Mouse (Mus musculus): Measurements from ENCODE around the gene Syce2. TPM values are rescaled to one million over a fixed set of nuclear protein-coding genes. Genes with fewer than 3 reads are reported as not detected.

Syce2 gene
- polyA plus RNA-seq, 1 experiment: 63.0 TPM

- peaks cover 63% of the 10 kb centered on the region for H3K36me3 ChIP-seq (replicated peaks; ENCODE audit: low read length)
- H3K27me3 ChIP-seq (replicated peaks): no peaks in the 10 kb centered on the region
- H3K4me3 ChIP-seq (replicated peaks): no peak overlapping the region
- H3K4me1 ChIP-seq: peaks cover 48% of the 10 kb centered on the region
- TF ChIP-seq FLI1 (IDR thresholded peaks at IDR 0.05; ENCODE audit: low read length) (no peak), GATA1 (IDR thresholded peaks at IDR 0.05; ENCODE audit: borderline replicate concordance, low read length) (no peak)
- no peaks in the 10 kb centered on the region for H3K9me3 ChIP-seq
Measured at GRCm38 (mm10) chr8:84834002-84834865, 37.7 kb upstream of the Syce2 start.

- H3K27me3 ChIP-seq (replicated peaks): no peaks in the 10 kb centered on the region
- no peak overlapping the region for H3K4me3 ChIP-seq (replicated peaks)
- peaks cover 53% of the 10 kb centered on the region for H3K4me1 ChIP-seq
- H3K36me3 ChIP-seq (replicated peaks; ENCODE audit: low read length): peaks cover 61% of the 10 kb centered on the region
- no peaks in the 10 kb centered on the region for H3K9me3 ChIP-seq
- no peak for TF ChIP-seq FLI1 (IDR thresholded peaks at IDR 0.05; ENCODE audit: low read length)
- no peak for TF ChIP-seq GATA1 (IDR thresholded peaks at IDR 0.05; ENCODE audit: borderline replicate concordance, low read length)
Measured at GRCm38 (mm10) chr8:84834866-84835855, 36.8 kb upstream of the Syce2 start.

- H3K36me3 ChIP-seq (replicated peaks; ENCODE audit: low read length): peaks cover 74% of the 10 kb centered on the region
- no peaks in the 10 kb centered on the region for H3K9me3 ChIP-seq
- H3K4me1 ChIP-seq: peaks cover 62% of the 10 kb centered on the region
- TF ChIP-seq GATA1 (IDR thresholded peaks at IDR 0.05; ENCODE audit: borderline replicate concordance, low read length) (no peak), FLI1 (IDR thresholded peaks at IDR 0.05; ENCODE audit: low read length) (no peak)
- H3K27me3 ChIP-seq (replicated peaks): no peaks in the 10 kb centered on the region
- H3K4me3 ChIP-seq (replicated peaks): no peak overlapping the region
Measured at GRCm38 (mm10) chr8:84837149-84837911, 34.6 kb upstream of the Syce2 start.

- H3K9me3 ChIP-seq: no peaks in the 10 kb centered on the region
- TF ChIP-seq GATA1 (IDR thresholded peaks at IDR 0.05; ENCODE audit: borderline replicate concordance, low read length) (no peak), FLI1 (IDR thresholded peaks at IDR 0.05; ENCODE audit: low read length) (no peak)
- peaks cover 80% of the 10 kb centered on the region for H3K36me3 ChIP-seq (replicated peaks; ENCODE audit: low read length)
- H3K27me3 ChIP-seq (replicated peaks): no peaks in the 10 kb centered on the region
- H3K4me1 ChIP-seq: peaks cover 62% of the 10 kb centered on the region
- no peak overlapping the region for H3K4me3 ChIP-seq (replicated peaks)
Measured at GRCm38 (mm10) chr8:84837912-84838470, 33.9 kb upstream of the Syce2 start.

GRCm38 (mm10) chr8:84838513-84838912 lies 33.4 kb upstream of the Syce2 start:
- Histone ChIP-seq H3K4me1 (peaks cover 62% of the 10 kb centered on the region), H3K9me3 (no peaks in the 10 kb centered on the region), H3K36me3 (replicated peaks; ENCODE audit: low read length) (peaks cover 82% of the 10 kb centered on the region), H3K27me3 (replicated peaks) (no peaks in the 10 kb centered on the region), H3K4me3 (replicated peaks) (no peak overlapping the region)
- TF ChIP-seq GATA1 (IDR thresholded peaks at IDR 0.05; ENCODE audit: borderline replicate concordance, low read length) (no peak), FLI1 (IDR thresholded peaks at IDR 0.05; ENCODE audit: low read length) (no peak)

- H3K4me3 ChIP-seq (replicated peaks): peak overlapping the region; percentile 97
- peaks cover 63% of the 10 kb centered on the region for H3K4me1 ChIP-seq
- H3K27me3 ChIP-seq (replicated peaks): no peaks in the 10 kb centered on the region
- H3K36me3 ChIP-seq (replicated peaks; ENCODE audit: low read length): peaks cover 82% of the 10 kb centered on the region
- no peaks in the 10 kb centered on the region for H3K9me3 ChIP-seq
- TF ChIP-seq FLI1 (IDR thresholded peaks at IDR 0.05; ENCODE audit: low read length): no peak
- TF ChIP-seq GATA1 (IDR thresholded peaks at IDR 0.05; ENCODE audit: borderline replicate concordance, low read length): no peak
Measured at GRCm38 (mm10) chr8:84839411-84839810, 32.5 kb upstream of the Syce2 start.

- Histone ChIP-seq H3K4me1 (peaks cover 64% of the 10 kb centered on the region), H3K4me3 (replicated peaks) (peak overlapping the region; percentile 97), H3K9me3 (no peaks in the 10 kb centered on the region), H3K27me3 (replicated peaks) (no peaks in the 10 kb centered on the region), H3K36me3 (replicated peaks; ENCODE audit: low read length) (peaks cover 82% of the 10 kb centered on the region)
- TF ChIP-seq GATA1 (IDR thresholded peaks at IDR 0.05; ENCODE audit: borderline replicate concordance, low read length) (no peak), FLI1 (IDR thresholded peaks at IDR 0.05; ENCODE audit: low read length) (no peak)
Measured at GRCm38 (mm10) chr8:84839875-84840247, 32.0 kb upstream of the Syce2 start.

GRCm38 (mm10) chr8:84840248-84840999 lies 31.5 kb upstream of the Syce2 start, which contains the start of gene Rad23a:
Rad23a (minus strand) TSS chr8:84840665.
- Histone ChIP-seq H3K27me3 (replicated peaks) (no peaks in the 10 kb centered on the region), H3K36me3 (replicated peaks; ENCODE audit: low read length) (peaks cover 82% of the 10 kb centered on the region), H3K9me3 (no peaks in the 10 kb centered on the region), H3K4me3 (replicated peaks) (peak within 1 kb of the TSS; percentile 97), H3K4me1 (peaks cover 70% of the 10 kb centered on the region)
- TF ChIP-seq GATA1 (IDR thresholded peaks at IDR 0.05; ENCODE audit: borderline replicate concordance, low read length): no peak
- TF ChIP-seq FLI1 (IDR thresholded peaks at IDR 0.05; ENCODE audit: low read length): no peak; the same call in 1 of the 2 replicates
